9 mouse cellular contexts compared by ENCODE assay signal in the genomic region with DNA sequence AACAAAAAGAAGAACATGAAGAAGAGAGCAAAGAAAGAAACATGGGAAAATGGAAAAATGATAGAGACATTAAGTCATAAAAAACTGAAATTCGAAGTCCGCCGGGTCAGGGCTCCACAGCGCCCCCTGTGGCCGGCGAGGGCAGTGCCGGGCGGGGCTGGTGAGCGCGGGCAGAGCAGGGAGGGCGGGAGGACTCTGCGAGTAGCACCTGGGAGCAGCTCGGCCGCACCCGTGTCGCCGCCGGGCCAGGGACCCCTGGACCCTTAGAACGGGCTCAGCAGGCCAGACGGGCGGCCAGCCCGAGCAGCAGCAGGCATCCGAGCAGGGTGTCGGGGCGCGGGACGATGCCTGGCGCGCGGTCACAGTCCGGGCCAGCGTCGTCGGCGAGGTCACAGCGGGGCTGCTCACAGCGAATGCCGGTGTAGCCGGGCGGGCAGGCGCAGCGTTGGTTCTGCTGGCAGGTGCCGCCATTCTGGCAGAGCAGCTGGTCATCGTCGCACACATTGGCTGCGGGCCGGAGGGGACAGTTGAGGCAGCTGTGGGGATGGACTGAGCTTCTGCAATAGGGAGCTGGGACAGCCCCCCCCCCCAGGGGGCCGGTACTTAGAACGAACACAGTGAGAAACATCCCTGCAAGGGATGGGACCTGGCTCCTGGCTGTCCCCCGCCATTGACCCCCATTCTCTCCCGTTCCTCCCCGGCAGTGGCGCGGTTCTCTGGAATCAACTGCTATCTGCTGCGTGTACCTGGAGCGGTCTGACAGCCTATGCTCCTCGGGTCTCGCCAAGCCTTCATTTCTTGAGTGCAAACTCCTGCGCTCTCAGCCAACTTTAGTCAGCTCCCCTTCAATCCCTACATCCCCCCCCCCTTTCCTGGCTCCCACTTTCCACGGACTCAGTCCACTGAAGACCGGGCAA. TPM values are rescaled to one million over a fixed set of nuclear protein-coding genes. Genes with fewer than 3 reads are reported as not detected.
A peak's percentile ranks its signal among the peaks of the same experiment; 100 is the strongest.
DNase-seq lines count a peak whose midpoint lies in the region; ATAC-seq and TF ChIP-seq lines count a peak whose summit lies in the region.
"Had no signal": no experiment of that assay in that cellular context is flagged by ENCODE, and none has a peak within 500 bp of the region (broad histone marks: within the 10 kb centered on the region; RNA-seq: fewer than 3 reads in every experiment).

No protein-coding gene starts in this region.

- peak; percentile 65 for DNase-seq in NIH3T3 (ENCODE audit: low read depth)
- DNase-seq in cerebellum, adult 2 months: peak; percentile 81 to 92
- DNase-seq in forebrain, postnatal 0 days: peak; percentile 74
- DNase-seq in layer of hippocampus, postnatal 36 days: peak; percentile 53 to 68
- peak; percentile 81 for DNase-seq in lung, postnatal 36 days
- DNase-seq in right cerebral cortex, adult 2 months (ENCODE audit: low spot score in 2 of 2): peak; percentile 68 to 69
- peak; percentile 87 for DNase-seq in urinary bladder, postnatal 25 days (ENCODE audit: low spot score)

- H3K27ac ChIP-seq in cerebellum, adult 2 months (ENCODE audit: insufficient read depth, low read length): no peak overlapping the region
- H3K27ac ChIP-seq in forebrain, postnatal 0 days (ENCODE audit: low read depth, low read length): no peak overlapping the region
- no peak overlapping the region for H3K27ac ChIP-seq in hindbrain, embryonic 12.5 days
- H3K27ac ChIP-seq: macrophage had no signal

- peak; percentile 70 for ATAC-seq in forebrain, postnatal 0 days
- peak; percentile 66 for ATAC-seq in hindbrain, embryonic 12.5 days (ENCODE audit: low FRiP score)

- TF ChIP-seq POLR2A in cerebellum, adult 2 months (IDR thresholded peaks at IDR 0.05; ENCODE audit: borderline replicate concordance, insufficient read depth, low read length): no peak

- peak overlapping the region; percentile 46 for H3K9ac ChIP-seq in forebrain, postnatal 0 days
- H3K9ac ChIP-seq in hindbrain, embryonic 12.5 days: peak overlapping the region; percentile 65

- H3K4me1 ChIP-seq in cerebellum, adult 2 months (ENCODE audit: control insufficient read depth, insufficient read depth, low read length): no peaks in the 10 kb centered on the region
- no peaks in the 10 kb centered on the region for H3K4me1 ChIP-seq in forebrain, postnatal 0 days (ENCODE audit: insufficient read depth)
- peaks cover 31% of the 10 kb centered on the region for H3K4me1 ChIP-seq in hindbrain, embryonic 12.5 days

- peak overlapping the region; percentile 52 for H3K4me3 ChIP-seq in cerebellum, adult 2 months (replicated peaks; ENCODE audit: insufficient read depth, low read depth, low read length)
- H3K4me3 ChIP-seq in forebrain, postnatal 0 days (ENCODE audit: low read depth, low read length): peak overlapping the region; percentile 46
- H3K4me3 ChIP-seq in hindbrain, embryonic 12.5 days: peak overlapping the region; percentile 51

- no peaks in the 10 kb centered on the region for H3K36me3 ChIP-seq in forebrain, postnatal 0 days (ENCODE audit: insufficient read depth)
- H3K36me3 ChIP-seq in hindbrain, embryonic 12.5 days: no peaks in the 10 kb centered on the region

- peak; percentile 85 for TF ChIP-seq CTCF in cerebellum, adult 2 months (IDR thresholded peaks at IDR 0.05; ENCODE audit: borderline replicate concordance, insufficient read depth, low read depth, low read length)
- TF ChIP-seq CTCF in forebrain, postnatal 0 days (IDR thresholded peaks at IDR 0.05; ENCODE audit: low read depth): peak; percentile 93

- no peaks in the 10 kb centered on the region for H3K9me3 ChIP-seq in forebrain, postnatal 0 days (ENCODE audit: low read length)
- H3K9me3 ChIP-seq in hindbrain, embryonic 12.5 days (replicated peaks): no peaks in the 10 kb centered on the region

- peak overlapping the region; percentile 92 for H3K4me2 ChIP-seq in forebrain, postnatal 0 days (ENCODE audit: low read depth)
- H3K4me2 ChIP-seq in hindbrain, embryonic 12.5 days (replicated peaks): peak overlapping the region; percentile 99

- 4% methylated on average over 61 of the region's 61 CpGs for WGBS in cerebellum, adult 2 months
- WGBS in forebrain, postnatal 0 days: 2% methylated on average over 58 of the region's 61 CpGs
- under 1% methylated on average over 58 of the region's 61 CpGs for WGBS in hindbrain, embryonic 12.5 days

- H3K27me3 ChIP-seq in cerebellum, adult 2 months (ENCODE audit: control insufficient read depth, insufficient read depth, low read length): no peaks in the 10 kb centered on the region
- no peaks in the 10 kb centered on the region for H3K27me3 ChIP-seq in forebrain, postnatal 0 days (ENCODE audit: insufficient read depth, low read length)
- peaks cover 30% of the 10 kb centered on the region for H3K27me3 ChIP-seq in hindbrain, embryonic 12.5 days

RNA-seq across cellular contexts. Expression of a gene that starts 58.0 kb away (rescaled TPM):
- 25.7 and 26.0 TPM in 2 replicates for polyA plus RNA-seq in cerebellum, adult 2 months (2012; rRNA removed)
- total RNA-seq in forebrain, postnatal 0 days (2014; rRNA removed): 33.0 and 33.6 TPM in 2 replicates
- 8.0 and 8.6 TPM in 2 replicates for polyA plus RNA-seq in forebrain, postnatal 0 days (2015; fragmentation: Nextera tagmentation; extraction: Ambion mirVana)
- polyA plus RNA-seq in hindbrain, embryonic 12.5 days (2016; fragmentation: Nextera tagmentation; extraction: Ambion mirVana): 2.6 and 3.1 TPM in 2 replicates
- 100 to 1,000 TPM; 100 to 101 TPM for total RNA-seq in layer of hippocampus, postnatal 36 days (2021)
